Mouse (Mus musculus) liver, adult 2 months (tissue): ENCODE measurements around the gene Lcmt2. TPM values are rescaled to one million over a fixed set of nuclear protein-coding genes. Genes with fewer than 3 reads are reported as not detected.

Source experiments
- DNase-seq: peaks from one replicate; pipeline ENCODE4 v3.0.0-alpha.2; 2011; ENCODE audit warnings: low read depth, low spot score; ENCODE audit errors: extremely low read depth
- H3K27ac ChIP-seq: fragments of 200-500 bp; replicated peaks from 2 replicates; pipeline ENCODE4 v1.5.1; 2012; ENCODE audit warnings: low read depth, mild to moderate bottlenecking, control low read depth, inconsistent platforms, low read length; ENCODE audit not compliant: insufficient read depth
- H3K27me3 ChIP-seq: fragments of 200-500 bp; 2 replicates; pipeline ENCODE4 v1.6.1; 2012; ENCODE audit warnings: mild to moderate bottlenecking, moderate library complexity, low read length, inconsistent platforms; ENCODE audit not compliant: control insufficient read depth, insufficient read depth
- H3K36me3 ChIP-seq: fragments of 200-500 bp; 2 replicates; pipeline ENCODE4 v1.6.1; 2012; ENCODE audit warnings: low read length, inconsistent platforms; ENCODE audit not compliant: control insufficient read depth, insufficient read depth
- H3K4me1 ChIP-seq: fragments of 200-500 bp; 2 replicates; pipeline ENCODE4 v1.6.1; 2011; ENCODE audit warnings: low read length; ENCODE audit not compliant: control insufficient read depth, insufficient read depth
- H3K4me3 ChIP-seq: fragments of 200-500 bp; 2 replicates; pipeline ENCODE4 v1.5.1; 2011; ENCODE audit warnings: low read depth, mild to moderate bottlenecking, control low read depth, low read length, moderate library complexity; ENCODE audit not compliant: insufficient read depth
- H3K79me2 ChIP-seq: fragments of 200-500 bp; 2 replicates; pipeline ENCODE4 v1.6.1; 2012; ENCODE audit warnings: inconsistent platforms, mild to moderate bottlenecking, low read length, moderate library complexity; ENCODE audit not compliant: control insufficient read depth, insufficient read depth
- H3K9ac ChIP-seq: fragments of 200-500 bp; 2 replicates; pipeline ENCODE4 v1.6.1; 2012; ENCODE audit warnings: low read depth, mild to moderate bottlenecking, control low read depth, inconsistent platforms, low read length
- CTCF ChIP-seq: fragments of 200-500 bp; IDR thresholded peaks from 2 replicates; pipeline ENCODE4 v1.5.1; 2011; ENCODE audit warnings: low read depth, low read length, control low read depth
- POLR2A ChIP-seq: fragments of 200-500 bp; IDR thresholded peaks from 2 replicates; pipeline ENCODE4 v1.6.1; 2011; ENCODE audit warnings: low read length, control low read depth; ENCODE audit not compliant: insufficient read depth; ENCODE audit errors: extremely low read depth
- WGBS: fragments of 180-500 bp; shearing (Covaris S2); methylation state at CpG from one replicate; pipeline ENCODE4 v1.1.7; 2018; 5-methylcytosine and 5-hydroxymethylcytosine counted together
- polyA plus RNA-seq: library from polyadenylated mRNA; depleted of rRNA; stranded (reverse); fragments of >200 nt; gene quantifications from 2 replicates; pipeline ENCODE4 v1.2.3, GENCODE M21; 2012
- total RNA-seq: library from RNA; depleted of rRNA; stranded (reverse); fragments of >200 nt; gene quantifications from 2 replicates; pipeline ENCODE4 v1.2.3, GENCODE M21; 2014

Gene Lcmt2
- total and polyA plus RNA-seq, 2 experiments = 5.2 to 9.1 TPM

- TF ChIP-seq CTCF = no peak
- no peak for TF ChIP-seq POLR2A
- Histone ChIP-seq H3K4me1 (no peaks in the 10 kb centered on the region), H3K27ac (no peak overlapping the region), H3K79me2 (no peaks in the 10 kb centered on the region), H3K9ac (no peak overlapping the region), H3K36me3 (peaks cover 60% of the 10 kb centered on the region), H3K27me3 (no peaks in the 10 kb centered on the region), H3K4me3 (no peak overlapping the region)
- 90% methylated on average over 5 of the region's 5 CpGs for WGBS
- no peak for DNase-seq
These were observed 9.2 kb upstream of the Lcmt2 start for GRCm38 (mm10) chr2:121149679-121150078.

- no peak overlapping the region for H3K4me3 ChIP-seq
- H3K79me2 ChIP-seq = peaks cover 4% of the 10 kb centered on the region; the same call in 1 of the 2 replicates
- peaks cover 27% of the 10 kb centered on the region for H3K36me3 ChIP-seq
- WGBS = 79% methylated on average over 2 of the region's 2 CpGs
- no peak for DNase-seq
- no peak for TF ChIP-seq POLR2A
- no peak for TF ChIP-seq CTCF
- no peaks in the 10 kb centered on the region for H3K27me3 ChIP-seq
- H3K9ac ChIP-seq = no peak overlapping the region
- H3K27ac ChIP-seq = no peak overlapping the region
- H3K4me1 ChIP-seq = peaks cover 10% of the 10 kb centered on the region
These were observed 2.0 kb upstream of the Lcmt2 start for GRCm38 (mm10) chr2:121142415-121142814.

DNA sequence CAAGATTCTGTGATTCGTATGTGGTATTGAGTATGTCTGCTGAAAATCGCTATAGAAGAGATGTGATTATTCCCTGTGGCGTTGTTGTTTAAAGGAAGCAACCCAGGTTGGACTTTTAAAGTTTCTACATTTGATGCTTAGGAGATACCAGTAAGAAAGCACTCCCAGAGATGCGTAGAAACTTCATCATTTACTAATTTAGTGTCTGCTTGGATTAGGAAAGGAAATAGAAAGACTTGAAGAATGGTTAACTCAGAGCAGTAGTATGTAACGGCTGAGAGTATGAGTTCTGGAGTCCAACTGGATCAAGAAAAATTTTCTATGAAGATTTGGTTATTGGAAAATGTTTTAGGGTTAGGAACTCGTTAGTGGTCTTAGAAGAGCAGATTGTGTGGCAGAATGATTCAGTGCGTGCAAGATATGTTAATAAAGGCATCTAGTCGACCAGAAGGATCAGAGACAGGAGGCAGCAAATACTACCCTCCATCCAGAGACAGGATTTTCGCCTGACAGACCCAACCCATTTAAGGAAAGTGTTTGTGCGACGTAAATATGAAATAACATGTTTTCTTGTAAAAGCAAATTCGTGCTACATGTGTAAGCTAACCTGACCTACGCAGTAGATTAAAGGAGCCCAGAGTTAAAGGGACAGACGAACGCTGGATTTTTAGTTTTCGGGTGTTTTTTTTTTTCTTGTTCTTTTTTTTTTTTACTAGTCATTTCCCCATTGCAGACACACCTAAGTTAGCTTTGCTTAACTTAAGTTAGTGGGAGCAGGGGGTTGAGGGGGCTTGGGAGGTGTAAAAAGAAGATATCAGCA, 973 bp upstream of the Lcmt2 start:
- DNase-seq = no peak
- H3K4me3 ChIP-seq = peak overlapping the region; percentile 46; the same call in 1 of the 2 replicates
- H3K79me2 ChIP-seq = peaks cover 7% of the 10 kb centered on the region; the same call in 1 of the 2 replicates
- WGBS = 71% methylated on average over 16 of the region's 16 CpGs
- peaks cover 19% of the 10 kb centered on the region for H3K36me3 ChIP-seq
- TF ChIP-seq POLR2A (no peak), CTCF (no peak)
- no peak overlapping the region for H3K9ac ChIP-seq
- H3K4me1 ChIP-seq = peaks cover 10% of the 10 kb centered on the region
- H3K27me3 ChIP-seq = no peaks in the 10 kb centered on the region
- no peak overlapping the region for H3K27ac ChIP-seq

GRCm38 (mm10) chr2:121139266-121140017, 1.0 kb downstream of the Lcmt2 start:
- Histone ChIP-seq H3K9ac (peak overlapping the region; percentile 96), H3K36me3 (peaks cover 9% of the 10 kb centered on the region), H3K79me2 (peaks cover 7% of the 10 kb centered on the region; the same call in 1 of the 2 replicates), H3K27me3 (no peaks in the 10 kb centered on the region), H3K4me1 (peaks cover 10% of the 10 kb centered on the region), H3K4me3 (peak overlapping the region; percentile 95), H3K27ac (peak overlapping the region; percentile 94)
- 4% methylated on average over 29 of the region's 29 CpGs for WGBS
- TF ChIP-seq CTCF = no peak
- no peak for TF ChIP-seq POLR2A
- DNase-seq = peak; percentile 84

DNA sequence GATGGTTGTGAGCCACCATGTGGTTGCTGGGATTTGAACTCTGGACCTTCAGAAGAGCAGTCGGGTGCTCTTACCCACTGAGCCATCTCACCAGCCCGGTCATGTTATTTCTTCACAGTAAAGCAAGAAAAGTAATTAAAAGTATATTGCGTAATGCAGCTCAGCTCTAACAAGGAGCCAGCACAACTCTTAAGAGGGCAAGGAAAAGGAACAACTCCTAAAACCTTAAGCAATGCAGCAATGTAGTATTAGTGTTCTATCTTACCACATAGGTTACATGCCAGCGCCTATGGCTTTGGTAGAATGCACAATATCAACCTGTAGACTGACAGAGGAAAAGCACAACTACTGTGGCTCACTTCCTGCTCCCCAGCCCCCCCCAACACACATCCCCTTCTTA, 3.1 kb downstream of the Lcmt2 start:
- peak; percentile 16 for DNase-seq
- H3K9ac ChIP-seq = no peak overlapping the region
- 52% methylated on average over 4 of the region's 4 CpGs for WGBS

More for the DNA sequence above, 3.1 kb downstream of the Lcmt2 start:
- no peak overlapping the region for H3K4me3 ChIP-seq
- no peak overlapping the region for H3K27ac ChIP-seq
- H3K79me2 ChIP-seq = peaks cover 7% of the 10 kb centered on the region; the same call in 1 of the 2 replicates
- H3K27me3 ChIP-seq = no peaks in the 10 kb centered on the region
- TF ChIP-seq POLR2A = no peak
- TF ChIP-seq CTCF = no peak
- no peaks in the 10 kb centered on the region for H3K36me3 ChIP-seq
- peaks cover 10% of the 10 kb centered on the region for H3K4me1 ChIP-seq
